Mouse (Mus musculus) thymus, postnatal 25 days (tissue): ENCODE measurements around the gene C1qtnf4.

ENCODE experiments used
- DNase-seq: peaks from one replicate; pipeline ENCODE4 v3.0.0; 2022

Gene C1qtnf4

DNA sequence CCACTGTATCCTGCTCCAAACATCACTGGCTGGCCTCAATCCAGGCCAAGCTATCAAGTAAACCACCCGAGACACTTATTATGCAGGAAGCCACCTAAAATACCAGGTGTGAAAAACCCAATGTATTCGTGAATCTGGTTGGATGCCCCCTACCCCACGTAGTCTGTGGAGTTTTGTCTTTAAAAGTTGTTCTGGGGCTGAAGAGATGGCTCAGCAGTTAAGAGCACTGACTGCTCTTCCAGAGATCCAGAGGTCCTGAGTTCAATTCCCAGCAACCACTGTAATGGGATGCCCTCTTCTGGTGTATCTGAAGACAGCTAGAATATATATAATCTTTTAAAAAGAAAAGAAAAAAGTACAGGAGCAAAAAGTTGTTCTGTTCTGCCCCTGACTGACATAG, 52.7 kb downstream of the C1qtnf4 start:
- no peak for DNase-seq

DNA sequence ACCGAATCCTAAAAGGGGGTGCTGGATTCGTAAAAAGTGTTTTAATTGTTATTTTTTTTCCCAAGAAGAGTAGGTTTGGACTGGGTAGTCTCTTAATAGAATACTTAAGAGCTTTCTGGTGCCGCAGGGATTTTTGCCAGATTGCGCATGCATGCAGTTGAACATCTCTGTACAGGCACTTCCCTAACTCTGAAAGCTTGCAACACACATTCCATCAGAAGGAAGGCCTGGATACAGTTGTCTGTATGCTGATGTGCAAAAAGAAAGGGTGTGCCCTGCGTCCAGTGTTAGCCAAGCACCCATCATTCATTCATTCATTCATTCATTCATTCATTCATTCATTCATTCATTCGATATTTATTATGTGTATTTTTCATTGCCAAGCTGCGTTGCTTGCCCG, 54.1 kb downstream of the C1qtnf4 start:
- DNase-seq: no peak
